ENCODE assay signal across 27 mouse cellular contexts in the genomic region with DNA sequence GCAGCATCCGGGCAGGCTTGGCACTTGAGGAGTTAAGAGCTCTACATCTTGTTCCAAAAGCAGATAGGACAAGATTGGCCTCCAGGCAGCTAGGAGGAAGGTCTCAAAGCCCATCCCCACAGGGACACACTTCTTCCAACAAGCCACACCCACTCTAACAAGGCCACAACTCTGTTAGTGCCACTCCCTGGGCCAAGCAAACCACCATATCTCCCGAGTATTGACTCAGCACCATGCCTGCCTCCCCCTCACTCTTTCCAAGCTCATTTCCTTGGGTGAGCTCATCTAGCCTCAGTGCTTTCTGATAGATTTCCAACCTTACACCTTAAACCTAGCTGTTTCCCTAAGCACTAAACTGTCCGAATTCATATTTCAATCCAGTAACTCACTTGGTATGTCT. TPM values are rescaled to one million over a fixed set of nuclear protein-coding genes. Genes with fewer than 3 reads are reported as not detected.
A peak's percentile ranks its signal among the peaks of the same experiment; 100 is the strongest.
DNase-seq lines count a peak whose midpoint lies in the region; ATAC-seq and TF ChIP-seq lines count a peak whose summit lies in the region.
"Had no signal": no experiment of that assay in that cellular context is flagged by ENCODE, and none has a peak within 500 bp of the region (broad histone marks: within the 10 kb centered on the region; RNA-seq: fewer than 3 reads in every experiment).

No protein-coding gene starts in this region.

- H3K4me3 ChIP-seq in intestine, embryonic 14.5 days (ENCODE audit: low read depth, low read length) = no peak overlapping the region
- no peak overlapping the region for H3K4me3 ChIP-seq in intestine, postnatal 0 days (ENCODE audit: low read depth, low read length)
- H3K4me3 ChIP-seq in stomach, embryonic 14.5 days (ENCODE audit: low read depth, low read length) = no peak overlapping the region
- H3K4me3 ChIP-seq in stomach, embryonic 16.5 days (replicated peaks; ENCODE audit: low read length) = no peak overlapping the region
- H3K4me3 ChIP-seq in liver, embryonic 12.5 days = no peak overlapping the region
- H3K4me3 ChIP-seq: embryonic facial prominence, embryonic 10.5 days; embryonic facial prominence, embryonic 12.5 days; forebrain, embryonic 13.5 days; forebrain, embryonic 15.5 days had no signal

- H3K36me3 ChIP-seq in intestine, embryonic 14.5 days (ENCODE audit: control insufficient read depth, insufficient read depth, low read length) = no peaks in the 10 kb centered on the region
- H3K36me3 ChIP-seq in intestine, postnatal 0 days (ENCODE audit: control insufficient read depth, insufficient read depth) = no peaks in the 10 kb centered on the region
- no peaks in the 10 kb centered on the region for H3K36me3 ChIP-seq in stomach, embryonic 14.5 days (ENCODE audit: control insufficient read depth, insufficient read depth, low read length)
- H3K36me3 ChIP-seq in stomach, embryonic 16.5 days (ENCODE audit: control insufficient read depth, insufficient read depth, low read length) = no peaks in the 10 kb centered on the region
- H3K36me3 ChIP-seq in liver, embryonic 12.5 days = no peaks in the 10 kb centered on the region
- H3K36me3 ChIP-seq: embryonic facial prominence, embryonic 10.5 days; embryonic facial prominence, embryonic 12.5 days; forebrain, embryonic 15.5 days; G1E had no signal

- H3K4me1 ChIP-seq in intestine, embryonic 14.5 days (replicated peaks; ENCODE audit: control insufficient read depth, insufficient read depth, low read length) = no peaks in the 10 kb centered on the region
- no peaks in the 10 kb centered on the region for H3K4me1 ChIP-seq in intestine, postnatal 0 days (replicated peaks; ENCODE audit: control insufficient read depth, insufficient read depth, low read length)
- 0 out of 2 replicates have a peak, but pooled peaks cover 5% of the 10 kb centered on the region for H3K4me1 ChIP-seq in stomach, embryonic 14.5 days (ENCODE audit: control insufficient read depth, insufficient read depth, low read length)
- peaks cover 3% of the 10 kb centered on the region; the same call in 1 of the 2 replicates for H3K4me1 ChIP-seq in stomach, embryonic 16.5 days (ENCODE audit: control insufficient read depth, insufficient read depth, low read length)
- H3K4me1 ChIP-seq in liver, embryonic 12.5 days = no peaks in the 10 kb centered on the region
- H3K4me1 ChIP-seq: embryonic facial prominence, embryonic 12.5 days had no signal

- 78% methylated on average over 3 of the region's 3 CpGs for WGBS in intestine, embryonic 14.5 days
- WGBS in intestine, postnatal 0 days = 64% methylated on average over 3 of the region's 3 CpGs
- WGBS in stomach, embryonic 14.5 days = 80% methylated on average over 3 of the region's 3 CpGs
- 70% methylated on average over 3 of the region's 3 CpGs for WGBS in stomach, embryonic 16.5 days
- 42% methylated on average over 3 of the region's 3 CpGs for WGBS in liver, embryonic 12.5 days (ENCODE audit: insufficient replicate concordance)

- H3K27me3 ChIP-seq in intestine, embryonic 14.5 days (replicated peaks; ENCODE audit: control insufficient read depth, insufficient read depth, low read length) = peaks cover 27% of the 10 kb centered on the region
- peaks cover 16% of the 10 kb centered on the region; the same call in 1 of the 2 replicates for H3K27me3 ChIP-seq in intestine, postnatal 0 days (replicated peaks; ENCODE audit: control insufficient read depth, insufficient read depth, low read length)
- H3K27me3 ChIP-seq in stomach, embryonic 14.5 days (ENCODE audit: control insufficient read depth, insufficient read depth, low read length) = 0 out of 2 replicates have a peak, but pooled peaks cover 4% of the 10 kb centered on the region
- H3K27me3 ChIP-seq in stomach, embryonic 16.5 days (ENCODE audit: control insufficient read depth, insufficient read depth, low read length) = peaks cover 20% of the 10 kb centered on the region
- H3K27me3 ChIP-seq in liver, embryonic 12.5 days (replicated peaks) = peaks cover 38% of the 10 kb centered on the region
- H3K27me3 ChIP-seq: CH12.LX had no signal

- no peak overlapping the region for H3K27ac ChIP-seq in intestine, embryonic 14.5 days (ENCODE audit: low read depth)
- H3K27ac ChIP-seq in intestine, postnatal 0 days (ENCODE audit: low read depth, low read length) = no peak overlapping the region
- H3K27ac ChIP-seq in stomach, embryonic 14.5 days (ENCODE audit: low read length) = no peak overlapping the region
- no peak overlapping the region for H3K27ac ChIP-seq in stomach, embryonic 16.5 days (ENCODE audit: low read length)
- H3K27ac ChIP-seq in liver, embryonic 12.5 days = no peak overlapping the region
- H3K27ac ChIP-seq: embryonic facial prominence, embryonic 10.5 days; embryonic facial prominence, embryonic 12.5 days; forebrain, embryonic 13.5 days; forebrain, embryonic 15.5 days had no signal

- no peak for TF ChIP-seq CTCF in intestine, postnatal 0 days (IDR thresholded peaks at IDR 0.05; ENCODE audit: low read depth)

- H3K9me3 ChIP-seq in intestine, embryonic 14.5 days (ENCODE audit: control insufficient read depth, low read length) = no peaks in the 10 kb centered on the region
- no peaks in the 10 kb centered on the region for H3K9me3 ChIP-seq in intestine, postnatal 0 days (ENCODE audit: control insufficient read depth)
- H3K9me3 ChIP-seq in stomach, embryonic 14.5 days (ENCODE audit: control insufficient read depth, low read depth, low read length) = no peaks in the 10 kb centered on the region
- no peaks in the 10 kb centered on the region for H3K9me3 ChIP-seq in stomach, embryonic 16.5 days (replicated peaks; ENCODE audit: control insufficient read depth, low read length)
- no peaks in the 10 kb centered on the region for H3K9me3 ChIP-seq in liver, embryonic 12.5 days (replicated peaks)
- H3K9me3 ChIP-seq: embryonic facial prominence, embryonic 10.5 days; embryonic facial prominence, embryonic 12.5 days; forebrain, embryonic 13.5 days; forebrain, embryonic 15.5 days had no signal

- no peak overlapping the region for H3K9ac ChIP-seq in intestine, embryonic 14.5 days (ENCODE audit: low read length)
- H3K9ac ChIP-seq in intestine, postnatal 0 days (ENCODE audit: low read depth, low read length) = no peak overlapping the region
- no peak overlapping the region for H3K9ac ChIP-seq in stomach, embryonic 14.5 days (replicated peaks; ENCODE audit: low read depth, low read length)
- no peak overlapping the region for H3K9ac ChIP-seq in stomach, embryonic 16.5 days (ENCODE audit: low read length)
- no peak overlapping the region for H3K9ac ChIP-seq in liver, embryonic 12.5 days
- H3K9ac ChIP-seq: embryonic facial prominence, embryonic 12.5 days; forebrain, embryonic 13.5 days; forebrain, embryonic 15.5 days; forebrain, postnatal 0 days had no signal

- ATAC-seq in intestine, embryonic 14.5 days (replicated peaks; ENCODE audit: low FRiP score, low TSS enrichment, low read depth) = 0 out of 2 replicates have a peak, but pooled peaks have one; percentile 32
- ATAC-seq in intestine, postnatal 0 days = no peak
- peak; percentile 82 for ATAC-seq in stomach, embryonic 14.5 days (ENCODE audit: insufficient number of reproducible peaks, insufficient read depth, low FRiP score, low read depth)
- peak; percentile 44; the same call in 1 of the 2 replicates for ATAC-seq in stomach, embryonic 16.5 days (ENCODE audit: insufficient read depth, low FRiP score)
- ATAC-seq in liver, embryonic 12.5 days = no peak
- no peak for ATAC-seq in megakaryocyte, adult 5-6 weeks (ENCODE audit: poor library complexity, severe bottlenecking)
- ATAC-seq: activated CD4-positive, CD25-positive, alpha-beta regulatory T cell, adult 4 months; CD4-positive, CD25-positive, alpha-beta regulatory T cell, adult 4 months; forebrain, embryonic 13.5 days; forebrain, embryonic 15.5 days; forebrain, postnatal 0 days; Patski had no signal

- no peak for DNase-seq in intestine, embryonic 14.5 days (ENCODE audit: low spot score)
- no peak for DNase-seq in adrenal gland, postnatal 14 days
- DNase-seq: adrenal gland, adult 8-10 months; adrenal gland, postnatal 36 days; B cell, adult 2 months; cerebellum, adult 11-12 months; cerebellum, adult 2 months; cerebellum, adult 9-10 months; cerebellum, postnatal 10 days; cerebellum, postnatal 25 days; forebrain, postnatal 0 days had no signal

- H3K4me2 ChIP-seq in intestine, embryonic 14.5 days (ENCODE audit: low read length) = no peak overlapping the region
- H3K4me2 ChIP-seq in intestine, postnatal 0 days (replicated peaks; ENCODE audit: low read depth) = no peak overlapping the region
- H3K4me2 ChIP-seq in stomach, embryonic 14.5 days (replicated peaks; ENCODE audit: low read depth, low read length) = no peak overlapping the region
- H3K4me2 ChIP-seq in stomach, embryonic 16.5 days (ENCODE audit: low read depth, low read length) = no peak overlapping the region
- no peak overlapping the region for H3K4me2 ChIP-seq in liver, embryonic 12.5 days
- H3K4me2 ChIP-seq: embryonic facial prominence, embryonic 12.5 days; forebrain, embryonic 13.5 days; forebrain, embryonic 15.5 days had no signal

RNA-seq across cellular contexts. Expression of gene Dbx1, which starts 26.9 kb away (rescaled TPM):
- polyA plus RNA-seq in intestine, embryonic 14.5 days (2014; fragmentation: Nextera tagmentation; extraction: Ambion mirVana) = not detected in 2 replicates
- not detected in 2 replicates for polyA plus RNA-seq in intestine, postnatal 0 days (2015; fragmentation: Nextera tagmentation; extraction: Ambion mirVana)
- polyA plus RNA-seq in stomach, embryonic 14.5 days (2014; fragmentation: Nextera tagmentation; extraction: Ambion mirVana) = not detected in 2 replicates
- 0.28 TPM in 1 of 2 replicates, not detected in the other for polyA plus RNA-seq in stomach, embryonic 16.5 days (2015; fragmentation: Nextera tagmentation; extraction: Ambion mirVana)
- 0.08 TPM in 1 of 2 replicates, not detected in the other for polyA plus RNA-seq in liver, embryonic 12.5 days (2016; fragmentation: Nextera tagmentation; extraction: Ambion mirVana)
- total RNA-seq in megakaryocyte, adult 5-6 weeks (2015) = not detected in 2 replicates
- total RNA-seq in megakaryocyte, adult 5-6 weeks (2017) = not detected in 2 replicates
- total RNA-seq in adrenal gland, postnatal 14 days (2021) = not detected in 2 replicates
- total RNA-seq: adrenal gland, adult 18-20 months; adrenal gland, adult 8-10 months; adrenal gland, postnatal 36 days had no signal
- polyA plus RNA-seq: activated CD4-positive, CD25-positive, alpha-beta regulatory T cell, adult 4 months; CD4-positive, CD25-positive, alpha-beta regulatory T cell, adult 4 months; cerebellum, adult 2 months; cortical plate, adult 2 months; G1E; Patski had no signal

Comparison
In these comparisons a context has a peak if more than half of its experiments do, and no peak if none do; other contexts are left out.
1. ATAC-seq: peak in intestine, embryonic 14.5 days (single experiment), stomach, embryonic 14.5 days (single experiment) and stomach, embryonic 16.5 days (single experiment); none in intestine, postnatal 0 days (single experiment), liver, embryonic 12.5 days (single experiment) and megakaryocyte, adult 5-6 weeks (single experiment).